Mouse (Mus musculus) Patski (cell line): ENCODE data around the gene Hist1h2ah. TPM values are rescaled to one million over a fixed set of nuclear protein-coding genes. Genes with fewer than 3 reads are reported as not detected.

Experiments used
- ATAC-seq: fragments of 100-300 bp; one replicate; pipeline ENCODE4 v1.8.0; 2021
- CTCF ChIA-PET: fragments of 350-600 bp; sonication (Branson Sonifier 250); formaldehyde crosslinking; loops from one replicate; lab custom pipeline; 2022; ENCODE audit warnings: inconsistent platforms; lab: Charles Lee
- POLR2A ChIA-PET: fragments of 350-600 bp; sonication (Branson Sonifier 250); formaldehyde crosslinking; loops from one replicate; lab custom pipeline; 2022; ENCODE audit warnings: antibody characterized with exemption, inconsistent platforms; lab: Charles Lee
- DNase-seq: peaks from one replicate; pipeline ENCODE4 v3.0.0-alpha.2; 2011; ENCODE audit warnings: low read depth, low spot score
- H3K27me3 ChIP-seq: fragments of 371-371 bp; one replicate; pipeline ENCODE4 v1.5.1; 2021
- CTCF ChIP-seq: fragments of 100-300 bp; IDR thresholded peaks from one replicate; pipeline ENCODE4 v1.5.1; 2021
- in situ Hi-C: fragments of 300-500 bp; cut with MboI; formaldehyde crosslinking; loops from 3 replicates; pipeline ENCODE4 v1.11.1; 2018; ENCODE audit warnings: low pct_unique_long_range_greater_than_20kb, mixed read lengths
- polyA plus RNA-seq: library from polyadenylated mRNA; unstranded; gene quantifications from one replicate; pipeline ENCODE4 v1.2.3, GENCODE M21; 2021

The Hist1h2ah gene
- polyA plus RNA-seq, 1 experiment from 2014 or later = 1.6 TPM

DNA sequence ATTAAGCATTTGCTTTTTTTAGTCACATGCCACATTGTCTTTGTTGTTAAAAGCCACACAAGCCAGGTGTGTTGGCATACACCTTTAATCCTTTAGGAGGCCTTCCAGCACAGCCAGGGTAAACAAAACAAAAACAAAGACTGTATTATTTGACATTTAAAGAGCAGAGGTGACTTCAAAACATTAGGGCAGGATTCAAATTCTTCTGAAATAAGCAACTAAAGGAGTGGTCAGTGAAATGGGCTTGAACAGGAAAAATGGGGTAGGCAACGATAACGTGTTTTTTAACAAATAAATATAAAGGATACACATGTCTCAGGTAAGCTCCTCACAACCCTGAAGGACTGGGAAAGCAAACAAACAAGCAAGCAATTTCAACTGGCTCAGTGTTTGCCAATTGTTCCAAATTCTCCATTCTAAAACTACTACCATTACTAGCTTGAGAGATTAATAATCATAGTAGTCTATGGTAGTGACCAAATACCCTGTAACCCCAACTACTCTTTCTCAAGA, 4.6 kb upstream of the Hist1h2ah start:
- in situ Hi-C loops = loop anchor here (5.0 to 25.0 kb wide), 8 partner anchors 305 to 1705 kb away; partner anchors contain the start of genes Hist1h1t, Hist1h2af, Hist1h2bb and Hist1h3c
- ChIA-PET POLR2A (no interaction called here), CTCF (no interaction called here)
- no peak for TF ChIP-seq CTCF
- no peaks in the 10 kb centered on the region for H3K27me3 ChIP-seq
- DNase-seq (no peak), ATAC-seq (no peak)

DNA sequence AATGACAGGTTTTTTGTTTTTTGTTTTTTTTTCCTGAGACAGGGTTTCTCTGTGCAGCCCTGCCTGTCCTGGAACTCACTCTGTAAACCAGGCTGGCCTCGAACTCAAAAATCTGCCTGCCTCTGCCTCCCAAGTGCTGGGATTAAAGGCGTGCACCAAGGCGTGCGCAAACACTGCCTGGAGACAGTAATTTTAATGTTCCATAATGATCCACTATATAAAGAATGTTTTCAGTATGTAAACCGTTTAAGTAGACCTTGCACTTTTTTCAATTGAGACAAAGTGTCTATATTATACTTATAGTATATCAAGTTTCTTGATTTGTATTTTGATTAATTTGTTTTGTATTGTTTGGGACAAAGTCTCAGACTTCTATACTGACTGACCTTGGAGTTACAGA, 4.0 kb upstream of the Hist1h2ah start:
- DNase-seq (no peak), ATAC-seq (no peak)
- H3K27me3 ChIP-seq = no peaks in the 10 kb centered on the region
- POLR2A ChIA-PET = no interaction called here
- CTCF ChIA-PET = no interaction called here
- in situ Hi-C loops = loop anchor here (10.0 to 25.0 kb wide), 5 partner anchors 305 to 1705 kb away; partner anchors contain the start of genes Hist1h1t, Hist1h2bb, Hist1h3c and Hist1h4c
- no peak for TF ChIP-seq CTCF

DNA sequence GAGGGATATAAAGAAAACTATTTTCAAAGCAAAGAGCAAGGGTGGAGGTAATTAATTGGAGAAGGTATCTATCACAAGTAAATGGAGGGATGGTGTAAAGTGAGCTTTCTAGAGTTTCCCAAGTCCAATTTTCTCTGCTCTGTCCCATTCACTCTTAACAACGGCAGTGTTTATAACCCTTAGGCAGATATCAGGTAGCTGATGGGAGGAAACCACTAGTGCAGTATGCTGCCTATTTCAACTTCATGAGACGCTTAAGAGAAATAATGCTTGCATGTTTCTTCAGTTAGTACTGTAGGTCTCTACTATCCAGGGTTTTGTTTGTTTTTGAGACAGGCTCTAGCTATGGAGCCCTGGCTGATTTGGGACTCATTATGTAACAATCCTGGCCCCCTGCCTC, 2.0 kb upstream of the Hist1h2ah start:
- in situ Hi-C loops = loop anchor here (10.0 to 25.0 kb wide), 5 partner anchors 303 to 1707 kb away; partner anchors contain the start of genes Hist1h1t, Hist1h2bb, Hist1h3c and Hist1h4c

DNA sequence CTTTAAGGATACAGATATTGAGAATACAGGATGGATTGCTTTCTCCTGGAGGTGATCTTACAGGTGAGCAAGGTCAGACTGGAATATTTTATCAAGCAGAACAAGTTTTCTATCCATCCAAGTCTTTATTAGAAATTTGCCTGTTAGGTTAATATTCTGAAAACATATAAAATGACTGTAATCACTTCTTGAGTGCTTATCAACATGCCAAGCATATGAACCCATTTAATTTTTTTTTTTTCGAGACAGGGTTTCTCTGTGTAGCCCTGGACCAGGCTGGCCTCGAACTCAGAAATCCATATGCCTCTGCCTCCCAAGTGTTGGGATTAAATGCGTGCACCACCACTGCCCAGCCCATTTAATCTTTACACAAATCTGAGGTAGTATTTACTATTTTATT, 1.6 kb upstream of the Hist1h2ah start:
- DNase-seq = no peak
- ChIA-PET CTCF (interaction anchor here (1.0 kb wide), 1 partner anchor 1387 kb away, joined by 3 read pairs; no protein-coding TSS in a partner anchor), POLR2A (no interaction called here)
- no peak for ATAC-seq
- TF ChIP-seq CTCF = no peak
- in situ Hi-C loops = loop anchor here (10.0 to 25.0 kb wide), 5 partner anchors 302 to 1708 kb away; partner anchors contain the start of genes Hist1h1t, Hist1h2bb, Hist1h3c and Hist1h4c
- H3K27me3 ChIP-seq = no peaks in the 10 kb centered on the region

More for the DNA sequence above, 2.0 kb upstream of the Hist1h2ah start:
- ChIA-PET CTCF (interaction anchor here (1.0 kb wide), 1 partner anchor 1387 kb away, joined by 3 read pairs; no protein-coding TSS in a partner anchor), POLR2A (no interaction called here)
- ATAC-seq = no peak
- TF ChIP-seq CTCF = no peak
- no peaks in the 10 kb centered on the region for H3K27me3 ChIP-seq
- no peak for DNase-seq

DNA sequence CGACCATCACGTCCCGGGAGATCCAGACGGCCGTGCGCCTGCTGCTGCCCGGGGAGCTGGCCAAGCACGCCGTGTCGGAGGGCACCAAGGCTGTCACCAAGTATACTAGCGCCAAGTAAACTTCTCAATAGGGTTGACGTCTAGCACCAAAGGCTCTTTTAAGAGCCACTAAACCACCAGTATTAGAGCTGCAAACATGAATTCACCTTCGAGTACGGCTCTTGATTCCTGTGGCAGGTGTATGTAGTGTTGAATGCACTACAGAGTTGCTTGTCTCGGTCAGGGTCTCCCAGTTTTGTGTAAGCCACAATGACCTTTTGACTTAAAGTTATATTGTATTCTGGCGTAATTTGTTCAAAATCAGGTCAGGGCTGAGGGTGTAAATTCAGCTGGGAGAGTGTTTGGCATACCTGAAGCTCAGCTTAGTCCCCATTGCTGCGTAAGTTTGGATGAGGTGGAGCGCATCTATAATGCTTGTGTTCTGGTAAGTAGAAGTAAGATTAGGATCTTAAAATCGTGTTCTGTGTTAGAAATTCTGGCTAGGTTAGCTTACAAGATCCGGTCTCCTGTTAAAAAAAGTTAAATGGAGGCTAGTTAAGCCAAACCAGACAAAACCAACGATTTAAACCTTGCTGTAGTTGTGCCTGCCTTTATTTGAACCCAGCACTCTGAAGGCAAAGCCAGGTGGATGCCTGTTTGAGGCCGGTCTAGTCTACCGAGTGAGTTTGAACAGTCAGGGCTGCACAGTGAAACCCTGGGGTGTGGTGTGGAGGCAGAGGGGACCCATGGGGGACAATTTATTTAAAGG, 985 bp upstream of the Hist1h2ah start:
- in situ Hi-C loops = loop anchor here (10.0 to 25.0 kb wide), 5 partner anchors 302 to 1708 kb away; partner anchors contain the start of genes Hist1h1t, Hist1h2bb, Hist1h3c and Hist1h4c
- peak; percentile 10 for ATAC-seq

DNA sequence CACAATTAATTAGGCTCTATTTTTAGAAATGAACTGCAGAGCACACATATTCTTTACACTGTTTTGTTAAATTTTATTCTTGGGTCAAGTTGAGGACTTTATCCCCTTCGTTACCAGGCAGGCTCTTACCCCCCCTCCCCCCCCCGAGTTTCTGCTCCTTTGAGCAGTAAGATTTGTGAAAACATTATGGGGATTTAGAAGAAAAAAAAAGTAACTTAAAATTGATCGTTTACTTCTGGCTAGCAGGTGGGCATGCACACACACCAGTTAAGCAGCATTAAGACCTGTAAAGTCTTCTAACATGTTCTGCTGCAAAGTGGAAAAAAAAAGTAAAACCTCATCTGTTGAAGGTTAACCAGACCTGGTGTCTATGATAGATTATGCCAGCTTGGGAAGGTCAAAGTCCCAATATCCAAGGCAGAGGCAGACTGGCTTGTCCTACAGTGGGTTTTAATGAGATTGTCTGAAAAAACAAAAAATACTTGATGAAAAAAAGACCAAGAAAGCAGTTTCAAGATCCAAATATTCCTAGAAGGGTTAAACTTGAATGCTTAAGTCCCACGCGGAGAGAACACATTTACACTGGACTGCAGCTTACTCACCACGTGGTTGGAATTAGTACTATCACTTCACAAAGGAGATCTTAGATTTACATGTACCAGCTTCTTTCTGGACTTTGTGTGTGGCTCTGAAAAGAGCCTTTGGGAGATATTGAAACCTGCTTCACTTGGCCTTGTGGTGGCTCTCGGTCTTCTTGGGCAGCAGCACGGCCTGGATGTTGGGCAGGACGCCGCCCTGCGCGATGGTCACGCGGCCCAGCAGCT, 713 bp downstream of the Hist1h2ah start:
- peak; percentile 22 for ATAC-seq
- no peak for TF ChIP-seq CTCF
- DNase-seq = no peak
- H3K27me3 ChIP-seq = no peaks in the 10 kb centered on the region
- CTCF ChIA-PET = interaction anchor here (1.4 kb wide), 1 partner anchor 9 kb away, joined by 4 read pairs; no protein-coding TSS in a partner anchor
- in situ Hi-C loops = loop anchor here (10.0 to 25.0 kb wide), 5 partner anchors 300 to 1710 kb away; partner anchors contain the start of genes Hist1h1t, Hist1h2bb, Hist1h3c and Hist1h4c
- POLR2A ChIA-PET = no interaction called here

More for the DNA sequence above, 985 bp upstream of the Hist1h2ah start:
- TF ChIP-seq CTCF = no peak
- POLR2A ChIA-PET = no interaction called here
- CTCF ChIA-PET = interaction anchor here (0.9 kb wide), 1 partner anchor 1365 kb away, joined by 3 read pairs; no protein-coding TSS in a partner anchor
- DNase-seq = no peak
- H3K27me3 ChIP-seq = no peaks in the 10 kb centered on the region

DNA sequence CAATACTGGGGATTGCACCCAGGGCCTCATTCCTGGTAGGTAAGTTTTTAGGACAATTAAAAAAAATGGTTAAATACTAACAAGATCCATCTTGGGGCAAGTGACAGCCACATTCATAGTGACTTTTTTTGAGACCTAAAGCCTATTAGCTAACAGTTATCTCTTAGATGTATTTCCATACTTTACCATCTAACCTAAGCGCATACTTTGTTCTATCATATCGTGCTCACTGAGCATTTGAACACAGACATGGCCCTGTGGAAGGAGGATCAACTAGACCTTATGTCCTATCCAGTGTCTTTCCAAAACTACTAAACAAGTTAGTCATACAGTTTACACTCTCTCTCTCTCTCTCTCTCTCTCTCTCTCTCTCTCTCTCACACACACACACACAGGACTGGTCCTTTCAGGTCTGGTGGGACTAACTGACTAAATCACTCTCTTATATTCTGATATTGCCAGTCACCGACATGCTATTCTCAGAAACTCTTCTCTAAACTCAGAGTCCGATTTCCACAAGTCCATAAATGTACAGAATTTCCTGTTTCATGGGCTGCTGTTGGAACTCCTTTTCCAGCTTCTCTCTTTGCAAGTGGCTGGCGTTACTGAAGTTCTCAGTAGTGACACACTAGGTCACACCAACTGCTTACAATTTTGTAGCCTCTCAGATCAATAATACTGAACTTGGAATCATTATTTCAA, 1.5 kb downstream of the Hist1h2ah start:
- TF ChIP-seq CTCF = no peak
- ChIA-PET POLR2A (no interaction called here), CTCF (interaction anchor here (1.4 kb wide), 1 partner anchor 10 kb away, joined by 4 read pairs; no protein-coding TSS in a partner anchor)
- no peak for ATAC-seq
- no peaks in the 10 kb centered on the region for H3K27me3 ChIP-seq
- DNase-seq = no peak
- in situ Hi-C loops = loop anchor here (10.0 to 25.0 kb wide), 5 partner anchors 299 to 1711 kb away; partner anchors contain the start of genes Hist1h1t, Hist1h2bb, Hist1h3c and Hist1h4c

DNA sequence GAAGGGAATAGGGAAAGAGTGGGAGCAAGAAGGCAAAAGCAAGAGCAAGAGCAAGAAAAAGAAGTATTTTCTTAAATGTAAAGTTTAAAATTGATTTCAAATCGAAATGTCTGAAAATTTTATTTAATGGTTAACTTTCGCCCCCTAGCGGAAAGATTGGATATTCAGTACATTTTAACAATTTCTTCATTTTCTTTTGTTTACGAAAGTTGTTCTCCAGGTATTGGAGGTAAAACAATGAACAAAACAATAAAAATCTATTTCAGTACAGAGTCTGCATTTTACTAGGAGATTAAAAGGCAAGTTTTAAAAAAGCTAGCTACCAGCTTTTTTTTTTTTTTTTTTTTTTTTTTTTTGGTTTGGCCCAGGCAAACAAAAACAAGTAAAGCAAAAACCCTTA, 4.9 kb downstream of the Hist1h2ah start:
- in situ Hi-C loops = loop anchor here (10.0 to 25.0 kb wide), 5 partner anchors 296 to 1714 kb away; partner anchors contain the start of genes Hist1h1t, Hist1h2bb, Hist1h3c and Hist1h4c
- peak; percentile 43 for TF ChIP-seq CTCF
- POLR2A ChIA-PET = interaction anchor here (0.6 kb wide), 2 partner anchors 12 to 72 kb away, joined by 4 to 5 read pairs; no protein-coding TSS in a partner anchor
- DNase-seq (no peak), ATAC-seq (no peak)
- CTCF ChIA-PET = interaction anchor here (0.6 to 1.6 kb wide), 7 partner anchors 9 to 147 kb away, joined by 3 to 5 read pairs (median 3); no protein-coding TSS in a partner anchor
- H3K27me3 ChIP-seq = no peaks in the 10 kb centered on the region

DNA sequence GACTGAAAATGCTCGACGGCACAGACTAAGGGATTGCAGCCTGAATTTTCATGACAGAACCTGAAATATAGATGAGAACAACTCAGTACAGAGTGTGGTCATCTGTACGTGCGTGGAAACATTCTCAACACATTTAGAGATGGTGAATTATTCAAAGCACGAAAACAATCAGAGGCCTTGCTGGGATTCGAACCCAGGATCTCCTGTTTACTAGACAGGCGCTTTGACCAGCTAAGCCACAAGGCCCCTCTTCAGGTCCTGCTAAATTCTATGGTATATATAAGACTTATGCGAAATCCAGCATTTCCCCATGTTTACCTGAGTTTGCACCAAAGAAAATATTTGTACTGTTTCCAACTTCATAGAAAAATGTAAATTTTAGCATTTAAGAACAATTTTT, 5.4 kb downstream of the Hist1h2ah start:
- in situ Hi-C loops = loop anchor here (5.0 to 25.0 kb wide), 7 partner anchors 58 to 1715 kb away; partner anchors contain the start of genes Hist1h1t, Hist1h2bb, Hist1h3c and Hist1h4c
- ChIA-PET CTCF (interaction anchor here (0.6 to 2.0 kb wide), 8 partner anchors 8 to 154 kb away, joined by 3 to 5 read pairs (median 4); no protein-coding TSS in a partner anchor), POLR2A (interaction anchor here (0.5 to 0.6 kb wide), 3 partner anchors 12 to 72 kb away, joined by 4 to 9 read pairs (median 5); no protein-coding TSS in a partner anchor)
- no peaks in the 10 kb centered on the region for H3K27me3 ChIP-seq
- TF ChIP-seq CTCF = no peak
- DNase-seq (no peak), ATAC-seq (no peak)
